18 mouse cellular contexts compared by ENCODE assay signal in the genomic region with DNA sequence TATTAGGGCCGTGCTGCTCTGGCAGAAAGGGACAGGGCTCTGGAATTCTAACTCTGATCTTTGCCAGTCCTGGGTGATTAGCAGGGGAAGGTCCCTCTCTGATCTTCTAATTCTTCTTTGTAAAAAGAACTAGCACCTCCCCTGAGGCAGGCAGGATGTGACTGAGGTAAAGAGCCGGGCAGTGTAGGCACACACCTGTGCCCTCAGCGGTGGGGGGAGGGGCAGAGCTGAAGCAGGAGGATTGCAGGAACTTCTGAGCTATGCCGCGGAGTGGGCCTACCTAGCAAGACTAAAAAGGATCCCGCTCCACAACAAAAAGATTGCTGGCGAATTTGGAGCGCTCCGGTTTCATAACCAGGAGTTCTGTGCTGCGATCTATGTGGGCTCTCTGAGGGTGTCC. TPM values are rescaled to one million over a fixed set of nuclear protein-coding genes. Genes with fewer than 3 reads are reported as not detected.
DNase-seq lines count a peak whose midpoint lies in the region; ATAC-seq and TF ChIP-seq lines count a peak whose summit lies in the region.
"Had no signal": no experiment of that assay in that cellular context is flagged by ENCODE, and none has a peak within 500 bp of the region (broad histone marks: within the 10 kb centered on the region; RNA-seq: fewer than 3 reads in every experiment).

No protein-coding gene starts in this region.

- intact Hi-C loops in left cerebral cortex, postnatal 36 days (cut with DNase I) = no loop called here
- intact Hi-C loops in left cerebral cortex, postnatal 25 days (cut with DNase I) = no loop called here

- H3K9me3 ChIP-seq in kidney, embryonic 15.5 days (replicated peaks) = no peaks in the 10 kb centered on the region
- no peaks in the 10 kb centered on the region for H3K9me3 ChIP-seq in ES-E14 (ENCODE audit: control insufficient read depth, insufficient read depth, low read depth, low read length)
- H3K9me3 ChIP-seq: heart, embryonic 15.5 days; limb, embryonic 13.5 days had no signal

- WGBS in kidney, embryonic 15.5 days = 52% methylated on average over 10 of the region's 10 CpGs

- no peak overlapping the region for H3K27ac ChIP-seq in kidney, embryonic 15.5 days
- no peak overlapping the region for H3K27ac ChIP-seq in ES-E14 (ENCODE audit: insufficient read depth, low read depth, low read length, poor library complexity, severe bottlenecking)
- H3K27ac ChIP-seq: heart, embryonic 15.5 days; limb, embryonic 13.5 days had no signal

- H3K36me3 ChIP-seq in kidney, embryonic 15.5 days = no peaks in the 10 kb centered on the region
- no peaks in the 10 kb centered on the region for H3K36me3 ChIP-seq in ES-E14 (ENCODE audit: control insufficient read depth, insufficient read depth, low read length, poor library complexity, severe bottlenecking)
- H3K36me3 ChIP-seq: heart, embryonic 15.5 days; limb, embryonic 13.5 days had no signal

- ATAC-seq in kidney, embryonic 15.5 days (replicated peaks; ENCODE audit: low FRiP score) = no peak
- ATAC-seq: forebrain, postnatal 0 days; hindbrain, embryonic 16.5 days had no signal

- in situ Hi-C loops in ES-E14 (cut with MboI; ENCODE audit: low sequenced_read_pairs in 2 of 2, unreplicated experiment in 2 of 2) = no loop called here

- 0 out of 2 replicates have a peak, but pooled peaks cover 12% of the 10 kb centered on the region for H3K4me1 ChIP-seq in kidney, embryonic 15.5 days
- peaks cover 0 to 10% of the 10 kb centered on the region in 2 experiments; a peak in 2 of 4 replicates for H3K4me1 ChIP-seq in ES-E14 (ENCODE audit: control insufficient read depth in 2 of 2, insufficient read depth in 2 of 2, low read length in 2 of 2, poor library complexity in 1 of 2)
- H3K4me1 ChIP-seq: limb, embryonic 13.5 days had no signal

- H3K27me3 ChIP-seq in kidney, embryonic 15.5 days = no peaks in the 10 kb centered on the region
- H3K27me3 ChIP-seq: heart, embryonic 15.5 days; limb, embryonic 13.5 days had no signal

- no peak overlapping the region for H3K4me3 ChIP-seq in kidney, embryonic 15.5 days (replicated peaks)
- H3K4me3 ChIP-seq in ES-E14 (ENCODE audit: insufficient read depth in 1 of 2, low read depth in 1 of 2, low read length in 2 of 2, poor library complexity in 1 of 2, severe bottlenecking in 1 of 2) = peak overlapping the region; percentile 16 to 17; a peak in 1 of 4 replicates
- H3K4me3 ChIP-seq: heart, embryonic 15.5 days; limb, embryonic 13.5 days; myocyte had no signal

- no peak overlapping the region for H3K4me2 ChIP-seq in kidney, embryonic 15.5 days
- H3K4me2 ChIP-seq: heart, embryonic 15.5 days; limb, embryonic 13.5 days had no signal

- no peak overlapping the region for H3K9ac ChIP-seq in kidney, embryonic 15.5 days
- peak overlapping the region; percentile 13; the same call in 1 of the 2 replicates for H3K9ac ChIP-seq in ES-E14 (ENCODE audit: insufficient read depth, low read depth, low read length, poor library complexity, severe bottlenecking)
- H3K9ac ChIP-seq: forebrain, postnatal 0 days; heart, embryonic 15.5 days; limb, embryonic 13.5 days had no signal

- peak; percentile 13 to 16 for DNase-seq in kidney, postnatal 4 days
- no peak for DNase-seq in ES-E14 (ENCODE audit: low read depth, low spot score)
- DNase-seq in naive thymus-derived CD4-positive, alpha-beta T cell, adult 2 months (ENCODE audit: low read depth) = peak; percentile 84
- peak; percentile 93 for DNase-seq in thymus, postnatal 25 days
- no peak for DNase-seq in left cerebral cortex, postnatal 36 days (ENCODE audit: low spot score in 2 of 2)
- DNase-seq in left cerebral cortex, postnatal 25 days (ENCODE audit: low spot score in 2 of 2) = no peak
- DNase-seq: adrenal gland, adult 8-10 months; cerebellum, adult 9-10 months; forebrain, postnatal 0 days; gastrocnemius, postnatal 14 days; kidney, postnatal 10 days; lung, adult 2 months had no signal

TF ChIP-seq in ES-E14, 5 proteins besides CTCF, POLR2A, EP300 and RAD21:
- no peak for TF ChIP-seq ZNF384 (IDR thresholded peaks at IDR 0.05; ENCODE audit: low read depth, low read length)

RNA-seq across cellular contexts. Expression of gene Igsf23, which starts 0.6 kb away (rescaled TPM):
- polyA plus RNA-seq in kidney, embryonic 15.5 days (2015; fragmentation: Nextera tagmentation; extraction: Ambion mirVana) = 0.18 and 0.45 TPM in 2 replicates
- 4.6 and 6.6 TPM in 2 replicates for total RNA-seq in ES-E14 (2012; rRNA removed)
- not detected for total RNA-seq in left cerebral cortex, postnatal 36 days (2021)
- not detected for total RNA-seq in left cerebral cortex, postnatal 25 days (2021)
- total RNA-seq: adrenal gland, adult 8-10 months; forebrain, postnatal 0 days; gastrocnemius, postnatal 14 days; layer of hippocampus, postnatal 25 days had no signal
- polyA plus RNA-seq: forebrain, postnatal 0 days; hindbrain, embryonic 16.5 days had no signal

RNA-seq across cellular contexts. Expression of gene Ceacam20, which starts 15.2 kb away (rescaled TPM):
- not detected in 2 replicates for polyA plus RNA-seq in kidney, embryonic 15.5 days (2015; fragmentation: Nextera tagmentation; extraction: Ambion mirVana)
- total RNA-seq in ES-E14 (2012; rRNA removed) = 3.7 and 4.9 TPM in 2 replicates
- not detected for total RNA-seq in left cerebral cortex, postnatal 36 days (2021)
- total RNA-seq in left cerebral cortex, postnatal 25 days (2021) = not detected
- total RNA-seq: adrenal gland, adult 8-10 months; forebrain, postnatal 0 days; gastrocnemius, postnatal 14 days; layer of hippocampus, postnatal 25 days had no signal
- polyA plus RNA-seq: forebrain, postnatal 0 days; heart, embryonic 15.5 days; hindbrain, embryonic 16.5 days; limb, embryonic 13.5 days; myocyte had no signal

RNA-seq across cellular contexts. Expression of gene Pvr, which starts 29.0 kb away (rescaled TPM):
- polyA plus RNA-seq in kidney, embryonic 15.5 days (2015; fragmentation: Nextera tagmentation; extraction: Ambion mirVana) = 13.7 and 13.9 TPM in 2 replicates
- 38.6 and 49.9 TPM in 2 replicates for total RNA-seq in ES-E14 (2012; rRNA removed)
- total RNA-seq in left cerebral cortex, postnatal 36 days (2021) = 10 to 100 TPM; 10.7 to 12.0 TPM
- 10 to 100 TPM; 10.7 to 13.3 TPM for total RNA-seq in left cerebral cortex, postnatal 25 days (2021)

RNA-seq across cellular contexts. Expression of gene Nlrp9b, which starts 41.3 kb away (rescaled TPM):
- not detected in 2 replicates for polyA plus RNA-seq in kidney, embryonic 15.5 days (2015; fragmentation: Nextera tagmentation; extraction: Ambion mirVana)
- 5.1 and 7.1 TPM in 2 replicates for total RNA-seq in ES-E14 (2012; rRNA removed)
- not detected for total RNA-seq in left cerebral cortex, postnatal 36 days (2021)
- total RNA-seq in left cerebral cortex, postnatal 25 days (2021) = not detected
- total RNA-seq: adrenal gland, adult 8-10 months; forebrain, postnatal 0 days; gastrocnemius, postnatal 14 days; layer of hippocampus, postnatal 25 days had no signal
- polyA plus RNA-seq: forebrain, postnatal 0 days; heart, embryonic 15.5 days; hindbrain, embryonic 16.5 days; limb, embryonic 13.5 days; lung, adult 2 months; myocyte had no signal

Comparison
In these comparisons a context has a peak if more than half of its experiments do, and no peak if none do; other contexts are left out.
1. DNase-seq: peak in kidney, postnatal 4 days (2 of 2), naive thymus-derived CD4-positive, alpha-beta T cell, adult 2 months (single experiment) and thymus, postnatal 25 days (single experiment); none in ES-E14 (single experiment), left cerebral cortex, postnatal 36 days (0 of 2) and left cerebral cortex, postnatal 25 days (0 of 2).